Mouse (Mus musculus) embryonic fibroblast, embryonic 13.5 days (primary cell): ENCODE data around the gene Mllt3.

Source experiments
- CTCF ChIP-seq: IDR thresholded peaks from 2 replicates; pipeline ENCODE4 v1.5.1; 2011; ENCODE audit warnings: mild to moderate bottlenecking, control low read depth, low read length, moderate library complexity, borderline replicate concordance; ENCODE audit not compliant: insufficient read depth
- POLR2A ChIP-seq: IDR thresholded peaks from 2 replicates; pipeline ENCODE4 v1.6.1; 2011; ENCODE audit warnings: low read depth, mild to moderate bottlenecking, control low read depth, low read length, moderate library complexity

- TF ChIP-seq CTCF (no peak), POLR2A (no peak)
These were observed 294.1 kb downstream of the Mllt3 start for GRCm38 (mm10) chr4:87739104-87739503.
